Mouse (Mus musculus) E14TG2a.4 (cell line): ENCODE data around the gene Nppb.

Source experiments
- CTCF ChIP-seq: conservative IDR thresholded peaks from 2 replicates; pipeline ENCODE4 v1.5.1; 2014; ENCODE audit warnings: low read length
- NANOG ChIP-seq: IDR thresholded peaks from 2 replicates; pipeline ENCODE4 v1.6.1; 2014; ENCODE audit warnings: borderline replicate concordance, low read length, mixed read lengths

GRCm38 (mm10) chr4:147979441-147979860, 6.1 kb upstream of the Nppb start:
- no peak for TF ChIP-seq CTCF
- no peak for TF ChIP-seq NANOG
